Mouse (Mus musculus) midbrain, embryonic 14.5 days (tissue): ENCODE results near the gene Lmod2. TPM values are rescaled to one million over a fixed set of nuclear protein-coding genes. Genes with fewer than 3 reads are reported as not detected.

Source experiments
- ATAC-seq: fragments of 200-750 bp; cut with Nextera tagmentation; 2 replicates; pipeline ENCODE4 v1.8.0; 2017; ENCODE audit warnings: moderate number of reproducible peaks, moderate library complexity; ENCODE audit not compliant: low FRiP score, low TSS enrichment
- DNase-seq: peaks from one replicate; pipeline ENCODE4 v3.0.0-alpha.2; 2015
- H3K27ac ChIP-seq: fragments of 300-500 bp; sonication (generic); replicated peaks from 2 replicates; pipeline ENCODE4 v1.5.1; 2014; ENCODE audit warnings: mild to moderate bottlenecking, low read depth, low read length, moderate library complexity
- H3K27me3 ChIP-seq: fragments of 300-500 bp; sonication (generic); 2 replicates; pipeline ENCODE4 v1.6.1; 2014; ENCODE audit warnings: low read length, control low read depth, mixed read lengths; ENCODE audit not compliant: control insufficient read depth, insufficient read depth
- H3K36me3 ChIP-seq: fragments of 300-500 bp; sonication (generic); 2 replicates; pipeline ENCODE4 v1.6.1; 2014; ENCODE audit warnings: low read length, control low read depth; ENCODE audit not compliant: control insufficient read depth, insufficient read depth
- H3K4me1 ChIP-seq: fragments of 300-500 bp; sonication (generic); 2 replicates; pipeline ENCODE4 v1.6.1; 2014; ENCODE audit warnings: mild to moderate bottlenecking, antibody characterized with exemption, low read length, control low read depth; ENCODE audit not compliant: control insufficient read depth, insufficient read depth
- H3K4me2 ChIP-seq: fragments of 300-500 bp; sonication (generic); 2 replicates; pipeline ENCODE4 v1.6.1; 2014; ENCODE audit warnings: mild to moderate bottlenecking, low read length, moderate library complexity
- H3K4me3 ChIP-seq: fragments of 300-500 bp; sonication (generic); replicated peaks from 2 replicates; pipeline ENCODE4 v1.5.1; 2014; ENCODE audit warnings: low read depth, low read length
- H3K9ac ChIP-seq: fragments of 300-500 bp; sonication (generic); replicated peaks from 2 replicates; pipeline ENCODE4 v1.6.1; 2014; ENCODE audit warnings: mild to moderate bottlenecking, low read length, moderate library complexity
- H3K9me3 ChIP-seq: fragments of 300-500 bp; sonication (generic); 2 replicates; pipeline ENCODE4 v1.6.1; 2016; ENCODE audit warnings: low read length, control low read depth, mixed read lengths; ENCODE audit not compliant: control insufficient read depth
- WGBS: fragments of 180-500 bp; shearing (Covaris S2); extraction: QIAGEN DNeasy Blood & Tissue Kit; methylation state at CpG from one replicate; pipeline ENCODE4 v1.1.7; 2014; 5-methylcytosine and 5-hydroxymethylcytosine counted together
- polyA plus RNA-seq: library from polyadenylated mRNA; unstranded; fragments of >200 nt; fragmentation: Nextera tagmentation; extraction: Ambion mirVana; gene quantifications from 2 replicates; pipeline ENCODE4 v1.2.1, GENCODE M21; 2014

Gene Lmod2
- polyA plus RNA-seq, 1 experiment from 2014 or later, result not detected

GRCm38 (mm10) chr6:24599179-24599578, 1.6 kb downstream of the Lmod2 start:
- no peak overlapping the region for H3K9ac ChIP-seq
- no peaks in the 10 kb centered on the region for H3K36me3 ChIP-seq
- no peaks in the 10 kb centered on the region for H3K9me3 ChIP-seq
- DNase-seq (no peak), ATAC-seq (no peak)
- H3K4me3 ChIP-seq, result no peak overlapping the region
- H3K4me2 ChIP-seq, result no peak overlapping the region
- WGBS, result 97% methylated on average over 6 of the region's 6 CpGs
- no peak overlapping the region for H3K27ac ChIP-seq
- H3K4me1 ChIP-seq, result no peaks in the 10 kb centered on the region
- no peaks in the 10 kb centered on the region for H3K27me3 ChIP-seq

GRCm38 (mm10) chr6:24599639-24600038, 2.1 kb downstream of the Lmod2 start:
- Histone ChIP-seq H3K27me3 (no peaks in the 10 kb centered on the region), H3K9ac (no peak overlapping the region), H3K27ac (no peak overlapping the region), H3K4me2 (no peak overlapping the region), H3K36me3 (no peaks in the 10 kb centered on the region), H3K9me3 (no peaks in the 10 kb centered on the region), H3K4me3 (no peak overlapping the region), H3K4me1 (no peaks in the 10 kb centered on the region)
- WGBS, result 74% methylated on average over 5 of the region's 5 CpGs
- ATAC-seq, result no peak
- no peak for DNase-seq

- H3K27me3 ChIP-seq, result no peaks in the 10 kb centered on the region
- no peaks in the 10 kb centered on the region for H3K4me1 ChIP-seq
- no peak overlapping the region for H3K27ac ChIP-seq
- DNase-seq, result no peak
- H3K9ac ChIP-seq, result no peak overlapping the region
- 89% methylated on average over 6 of the region's 6 CpGs for WGBS
- no peak overlapping the region for H3K4me3 ChIP-seq
- H3K9me3 ChIP-seq, result no peaks in the 10 kb centered on the region
- H3K36me3 ChIP-seq, result no peaks in the 10 kb centered on the region
- H3K4me2 ChIP-seq, result no peak overlapping the region
- no peak for ATAC-seq
Observed at GRCm38 (mm10) chr6:24600134-24600533, 2.6 kb downstream of the Lmod2 start.

- no peak overlapping the region for H3K4me2 ChIP-seq
- H3K4me3 ChIP-seq, result no peak overlapping the region
- no peaks in the 10 kb centered on the region for H3K9me3 ChIP-seq
- H3K4me1 ChIP-seq, result no peaks in the 10 kb centered on the region
- no peaks in the 10 kb centered on the region for H3K36me3 ChIP-seq
- H3K9ac ChIP-seq, result no peak overlapping the region
- no peak overlapping the region for H3K27ac ChIP-seq
- DNase-seq, result no peak
- WGBS, result 81% methylated on average over 4 of the region's 4 CpGs
- H3K27me3 ChIP-seq, result no peaks in the 10 kb centered on the region
- no peak for ATAC-seq
Observed at GRCm38 (mm10) chr6:24600726-24601125, 3.2 kb downstream of the Lmod2 start.

- Histone ChIP-seq H3K27me3 (no peaks in the 10 kb centered on the region), H3K4me1 (no peaks in the 10 kb centered on the region), H3K36me3 (no peaks in the 10 kb centered on the region), H3K9me3 (no peaks in the 10 kb centered on the region), H3K4me3 (no peak overlapping the region), H3K9ac (no peak overlapping the region), H3K4me2 (no peak overlapping the region), H3K27ac (no peak overlapping the region)
- WGBS, result 63% methylated on average over 1 of the region's 1 CpGs
- ATAC-seq (no peak), DNase-seq (no peak)
Observed at GRCm38 (mm10) chr6:24601668-24602067, 4.1 kb downstream of the Lmod2 start.

- no peaks in the 10 kb centered on the region for H3K36me3 ChIP-seq
- WGBS, result 82% methylated on average over 3 of the region's 3 CpGs
- no peak for ATAC-seq
Observed at GRCm38 (mm10) chr6:24602351-24602750, 4.8 kb downstream of the Lmod2 start.

GRCm38 (mm10) chr6:24602993-24603392, 5.4 kb downstream of the Lmod2 start:
- H3K4me1 ChIP-seq, result no peaks in the 10 kb centered on the region
- WGBS, result 94% methylated on average over 5 of the region's 5 CpGs
- no peaks in the 10 kb centered on the region for H3K27me3 ChIP-seq
- H3K4me3 ChIP-seq, result no peak overlapping the region
- H3K36me3 ChIP-seq, result no peaks in the 10 kb centered on the region
- no peak overlapping the region for H3K9ac ChIP-seq
- no peaks in the 10 kb centered on the region for H3K9me3 ChIP-seq
- no peak overlapping the region for H3K4me2 ChIP-seq
- H3K27ac ChIP-seq, result no peak overlapping the region
- DNase-seq (no peak), ATAC-seq (no peak)

More at GRCm38 (mm10) chr6:24602351-24602750, 4.8 kb downstream of the Lmod2 start:
- no peak overlapping the region for H3K9ac ChIP-seq
- H3K27ac ChIP-seq, result no peak overlapping the region
- no peak for DNase-seq
- no peaks in the 10 kb centered on the region for H3K27me3 ChIP-seq
- H3K4me2 ChIP-seq, result no peak overlapping the region
- H3K4me1 ChIP-seq, result no peaks in the 10 kb centered on the region
- no peaks in the 10 kb centered on the region for H3K9me3 ChIP-seq
- H3K4me3 ChIP-seq, result no peak overlapping the region

- no peak overlapping the region for H3K9ac ChIP-seq
- H3K4me1 ChIP-seq, result no peaks in the 10 kb centered on the region
- H3K27ac ChIP-seq, result no peak overlapping the region
- no peak for ATAC-seq
- DNase-seq, result no peak
- no peaks in the 10 kb centered on the region for H3K27me3 ChIP-seq
- no peak overlapping the region for H3K4me3 ChIP-seq
- WGBS, result 93% methylated on average over 7 of the region's 7 CpGs
- no peaks in the 10 kb centered on the region for H3K36me3 ChIP-seq
- no peak overlapping the region for H3K4me2 ChIP-seq
- no peaks in the 10 kb centered on the region for H3K9me3 ChIP-seq
Observed at GRCm38 (mm10) chr6:24604289-24604688, 6.7 kb downstream of the Lmod2 start.

GRCm38 (mm10) chr6:24605631-24606030, 8.1 kb downstream of the Lmod2 start:
- WGBS, result 93% methylated on average over 8 of the region's 8 CpGs
- DNase-seq (no peak), ATAC-seq (no peak)
- no peak overlapping the region for H3K4me2 ChIP-seq
- H3K9ac ChIP-seq, result no peak overlapping the region
- no peaks in the 10 kb centered on the region for H3K27me3 ChIP-seq
- H3K27ac ChIP-seq, result no peak overlapping the region
- no peaks in the 10 kb centered on the region for H3K9me3 ChIP-seq
- H3K36me3 ChIP-seq, result no peaks in the 10 kb centered on the region
- no peak overlapping the region for H3K4me3 ChIP-seq
- no peaks in the 10 kb centered on the region for H3K4me1 ChIP-seq
